Mouse (Mus musculus) liver, postnatal 0 days (tissue): ENCODE measurements at regions not wholly inside any gene's neighbourhood (a gene's known extent, or its start where the extent isn't known, plus 50 kb on each side); places are given as distances from the start of the nearest gene placed in this dataset.
A peak's percentile ranks its signal among the peaks of the same experiment; 100 is the strongest.

Experiments used
- ATAC-seq: fragments of 200-750 bp; cut with Nextera tagmentation; 2 replicates; pipeline ENCODE4 v1.8.0; 2017; ENCODE audit warnings: mild to moderate bottlenecking, moderate library complexity
- DNase-seq: peaks from one replicate; pipeline ENCODE4 v3.0.0-alpha.2; 2016
- H3K27ac ChIP-seq: fragments of 300-500 bp; sonication (generic); 2 replicates; pipeline ENCODE4 v1.5.1; 2014; ENCODE audit warnings: antibody characterized with exemption, moderate library complexity, mild to moderate bottlenecking, low read depth
- H3K27me3 ChIP-seq: fragments of 300-500 bp; sonication (generic); 2 replicates; pipeline ENCODE4 v1.6.1; 2014; ENCODE audit warnings: low read length, control low read depth, mixed read lengths; ENCODE audit not compliant: insufficient read depth
- H3K36me3 ChIP-seq: fragments of 300-500 bp; sonication (generic); replicated peaks from 2 replicates; pipeline ENCODE4 v1.6.1; 2014; ENCODE audit warnings: mild to moderate bottlenecking, control low read depth, low read length, moderate library complexity, mixed read lengths; ENCODE audit not compliant: insufficient read depth
- H3K4me1 ChIP-seq: fragments of 300-500 bp; sonication (generic); 2 replicates; pipeline ENCODE4 v1.6.1; 2014; ENCODE audit warnings: antibody characterized with exemption, mild to moderate bottlenecking, control low read depth; ENCODE audit not compliant: insufficient read depth
- H3K4me2 ChIP-seq: fragments of 300-500 bp; sonication (generic); 2 replicates; pipeline ENCODE4 v1.6.1; 2014; ENCODE audit warnings: low read depth, mild to moderate bottlenecking, low read length, moderate library complexity, mixed read lengths
- H3K4me3 ChIP-seq: fragments of 300-500 bp; sonication (generic); 2 replicates; pipeline ENCODE4 v1.5.1; 2014; ENCODE audit warnings: low read depth, low read length
- H3K9ac ChIP-seq: fragments of 300-500 bp; sonication (generic); replicated peaks from 2 replicates; pipeline ENCODE4 v1.6.1; 2014; ENCODE audit warnings: mild to moderate bottlenecking, moderate library complexity
- H3K9me3 ChIP-seq: fragments of 300-500 bp; sonication (generic); 2 replicates; pipeline ENCODE4 v1.6.1; 2016; ENCODE audit warnings: mild to moderate bottlenecking, control low read depth, low read length, mixed read lengths
- CTCF ChIP-seq: sonication (generic); IDR thresholded peaks from 2 replicates; pipeline ENCODE4 v1.5.1; 2016; ENCODE audit warnings: antibody characterized with exemption, low read depth
- EP300 ChIP-seq: IDR thresholded peaks from 2 replicates; pipeline ENCODE4 v1.6.1; 2016; ENCODE audit warnings: antibody characterized with exemption, low read depth, mild to moderate bottlenecking
- WGBS: fragments of 180-500 bp; shearing (Covaris S2); extraction: QIAGEN DNeasy Blood & Tissue Kit; methylation state at CpG from one replicate; pipeline ENCODE4 v1.1.7; 2014; ENCODE audit not compliant: insufficient replicate concordance; 5-methylcytosine and 5-hydroxymethylcytosine counted together

GRCm38 (mm10) chr9:43473601-43474302, 163.1 kb downstream of the Trim29 start:
- H3K4me1 ChIP-seq = no peaks in the 10 kb centered on the region
- H3K9me3 ChIP-seq = no peaks in the 10 kb centered on the region
- no peak for ATAC-seq
- no peak overlapping the region for H3K4me2 ChIP-seq
- H3K4me3 ChIP-seq = no peak overlapping the region
- no peak overlapping the region for H3K27ac ChIP-seq
- H3K36me3 ChIP-seq = no peaks in the 10 kb centered on the region
- DNase-seq = no peak
- no peak for TF ChIP-seq EP300
- no peak for TF ChIP-seq CTCF
- H3K27me3 ChIP-seq = 0 out of 2 replicates have a peak, but pooled peaks cover 2% of the 10 kb centered on the region
- WGBS = 60% methylated on average over 16 of the region's 16 CpGs
- H3K9ac ChIP-seq = no peak overlapping the region

DNA sequence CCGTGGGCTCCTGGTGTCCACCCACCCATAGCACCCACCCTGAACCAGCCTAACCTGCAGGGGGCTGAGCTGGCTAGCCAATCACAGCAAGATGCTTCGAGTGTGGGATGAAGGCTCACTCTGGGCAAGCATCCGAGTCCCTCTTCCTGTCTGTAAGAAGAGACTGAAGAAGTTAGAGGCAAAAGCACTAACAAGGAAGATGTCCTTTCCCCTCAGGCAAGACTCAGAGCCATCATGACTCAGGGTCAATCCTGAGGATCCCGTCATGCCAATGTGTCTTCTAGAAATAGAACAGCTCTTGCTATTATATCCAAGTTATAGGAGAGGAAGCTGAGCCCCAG, 163.6 kb downstream of the Trim29 start:
- no peak for DNase-seq
- H3K27ac ChIP-seq = no peak overlapping the region
- H3K4me2 ChIP-seq = no peak overlapping the region
- H3K36me3 ChIP-seq = no peaks in the 10 kb centered on the region
- H3K4me1 ChIP-seq = no peaks in the 10 kb centered on the region
- WGBS = 46% methylated on average over 4 of the region's 4 CpGs
- ATAC-seq = no peak
- TF ChIP-seq CTCF = no peak
- TF ChIP-seq EP300 = no peak
- 0 out of 2 replicates have a peak, but pooled peaks cover 2% of the 10 kb centered on the region for H3K27me3 ChIP-seq
- no peaks in the 10 kb centered on the region for H3K9me3 ChIP-seq
- H3K9ac ChIP-seq = no peak overlapping the region
- no peak overlapping the region for H3K4me3 ChIP-seq

DNA sequence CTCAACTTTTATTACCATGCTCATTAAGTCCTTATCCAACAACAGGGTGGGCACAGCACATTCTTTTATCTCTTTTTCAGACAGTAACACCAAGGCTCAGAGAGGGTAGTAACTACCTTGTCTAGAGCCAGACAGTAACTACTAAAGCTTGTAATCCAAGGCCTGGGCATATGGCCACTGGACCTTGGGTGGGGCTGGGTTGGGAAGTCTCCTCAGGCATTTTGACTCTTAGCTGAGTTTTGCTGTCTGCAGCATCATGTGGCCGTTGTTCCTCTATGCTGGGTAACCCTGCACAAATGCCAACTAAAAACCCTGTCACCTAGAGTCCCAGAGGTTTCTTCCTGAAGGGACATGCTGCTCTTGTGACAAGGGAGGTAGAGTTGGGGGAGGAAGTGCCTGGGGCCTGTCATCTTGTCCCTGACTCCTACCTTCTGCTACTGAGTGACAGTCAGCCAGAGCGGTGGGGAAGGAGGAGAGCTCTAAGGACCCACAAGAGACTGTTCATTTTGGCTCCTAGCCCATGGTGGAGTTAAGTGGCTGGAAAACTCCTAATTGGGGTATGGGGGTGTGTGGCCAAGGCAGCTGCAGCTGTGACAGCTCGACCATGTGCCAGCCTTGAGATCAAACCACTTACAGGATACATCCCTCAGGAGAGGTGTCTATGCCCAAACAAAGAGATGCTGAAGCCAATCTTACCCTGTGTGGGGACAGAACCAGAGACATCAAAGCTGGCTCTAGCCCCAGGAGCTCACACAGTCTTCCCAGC, 170.4 kb downstream of the Trim29 start:
- Histone ChIP-seq H3K4me2 (no peak overlapping the region), H3K9me3 (no peaks in the 10 kb centered on the region), H3K27ac (no peak overlapping the region), H3K36me3 (no peaks in the 10 kb centered on the region), H3K9ac (no peak overlapping the region), H3K4me1 (no peaks in the 10 kb centered on the region), H3K27me3 (no peaks in the 10 kb centered on the region), H3K4me3 (no peak overlapping the region)
- TF ChIP-seq EP300 (no peak), CTCF (no peak)
- DNase-seq = no peak
- no peak for ATAC-seq
- 59% methylated on average over 3 of the region's 3 CpGs for WGBS

- no peaks in the 10 kb centered on the region for H3K9me3 ChIP-seq
- DNase-seq (no peak), ATAC-seq (no peak)
- no peak overlapping the region for H3K9ac ChIP-seq
- H3K36me3 ChIP-seq = no peaks in the 10 kb centered on the region
- no peak overlapping the region for H3K4me2 ChIP-seq
- H3K27me3 ChIP-seq = no peaks in the 10 kb centered on the region
- H3K4me1 ChIP-seq = no peaks in the 10 kb centered on the region
- no peak overlapping the region for H3K4me3 ChIP-seq
- H3K27ac ChIP-seq = no peak overlapping the region
- TF ChIP-seq CTCF (no peak), EP300 (no peak)
- 71% methylated on average over 11 of the region's 11 CpGs for WGBS
Measured at GRCm38 (mm10) chr9:43482101-43483090, 171.7 kb downstream of the Trim29 start.

DNA sequence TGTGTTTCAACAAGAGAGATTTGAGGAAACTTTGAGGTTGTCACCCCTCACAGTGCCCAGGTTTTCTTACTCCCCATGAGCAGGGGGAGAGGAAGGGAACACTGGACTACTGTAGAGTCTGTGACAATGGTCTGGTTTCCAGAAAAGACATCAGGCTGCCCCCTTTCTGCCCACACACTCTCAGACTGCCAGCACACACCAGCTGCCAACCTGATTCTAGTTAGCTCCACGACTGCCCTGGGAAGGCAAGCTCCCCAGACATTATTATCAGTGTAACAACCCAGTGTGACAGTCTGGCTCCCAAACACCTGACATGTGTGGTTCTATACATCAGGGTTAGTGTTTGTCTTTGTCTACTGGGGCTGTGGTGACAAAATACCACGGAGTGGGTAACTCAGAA, 172.5 kb downstream of the Trim29 start:
- ATAC-seq (no peak), DNase-seq (no peak)
- Histone ChIP-seq H3K36me3 (no peaks in the 10 kb centered on the region), H3K4me3 (no peak overlapping the region), H3K4me1 (no peaks in the 10 kb centered on the region), H3K27ac (no peak overlapping the region), H3K9ac (no peak overlapping the region), H3K9me3 (no peaks in the 10 kb centered on the region), H3K4me2 (no peak overlapping the region), H3K27me3 (no peaks in the 10 kb centered on the region)
- WGBS = 69% methylated on average over 2 of the region's 2 CpGs
- TF ChIP-seq EP300 (no peak), CTCF (no peak)

DNA sequence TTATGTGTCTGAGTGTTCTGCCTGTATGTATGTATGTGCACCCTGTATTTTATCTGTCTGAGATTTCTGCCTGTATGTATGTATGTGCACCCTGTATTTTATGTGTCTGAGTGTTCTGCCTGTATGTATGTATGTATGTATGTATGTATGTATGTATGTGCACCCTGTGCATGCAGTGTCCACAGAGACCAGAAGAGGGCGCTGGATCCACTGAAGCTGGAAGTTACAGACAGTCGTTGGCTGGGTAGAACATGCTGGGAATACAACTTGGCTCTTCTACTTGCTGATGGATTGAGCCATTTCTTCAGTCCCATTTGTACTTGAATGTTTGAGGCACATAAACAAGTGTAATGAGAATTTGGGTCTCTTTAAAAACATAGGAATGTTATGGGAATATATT, 173.3 kb downstream of the Trim29 start:
- WGBS = 75% methylated on average over 2 of the region's 2 CpGs

More for the DNA sequence above, 173.3 kb downstream of the Trim29 start:
- no peaks in the 10 kb centered on the region for H3K9me3 ChIP-seq
- no peak overlapping the region for H3K4me2 ChIP-seq
- H3K9ac ChIP-seq = no peak overlapping the region
- no peaks in the 10 kb centered on the region for H3K4me1 ChIP-seq
- TF ChIP-seq EP300 = no peak
- TF ChIP-seq CTCF = 0 out of 2 replicates have a peak, but pooled peaks have one; percentile 5
- no peaks in the 10 kb centered on the region for H3K36me3 ChIP-seq
- DNase-seq = no peak
- H3K27me3 ChIP-seq = no peaks in the 10 kb centered on the region
- H3K27ac ChIP-seq = no peak overlapping the region
- no peak for ATAC-seq
- no peak overlapping the region for H3K4me3 ChIP-seq
